Mouse (Mus musculus) brain, adult 2 months (tissue): ENCODE results near the gene Akap8l.

ENCODE experiments used
- DNase-seq: peaks from one replicate; pipeline ENCODE4 v3.0.0; 2011; ENCODE audit warnings: low read depth, low spot score

The Akap8l gene

DNA sequence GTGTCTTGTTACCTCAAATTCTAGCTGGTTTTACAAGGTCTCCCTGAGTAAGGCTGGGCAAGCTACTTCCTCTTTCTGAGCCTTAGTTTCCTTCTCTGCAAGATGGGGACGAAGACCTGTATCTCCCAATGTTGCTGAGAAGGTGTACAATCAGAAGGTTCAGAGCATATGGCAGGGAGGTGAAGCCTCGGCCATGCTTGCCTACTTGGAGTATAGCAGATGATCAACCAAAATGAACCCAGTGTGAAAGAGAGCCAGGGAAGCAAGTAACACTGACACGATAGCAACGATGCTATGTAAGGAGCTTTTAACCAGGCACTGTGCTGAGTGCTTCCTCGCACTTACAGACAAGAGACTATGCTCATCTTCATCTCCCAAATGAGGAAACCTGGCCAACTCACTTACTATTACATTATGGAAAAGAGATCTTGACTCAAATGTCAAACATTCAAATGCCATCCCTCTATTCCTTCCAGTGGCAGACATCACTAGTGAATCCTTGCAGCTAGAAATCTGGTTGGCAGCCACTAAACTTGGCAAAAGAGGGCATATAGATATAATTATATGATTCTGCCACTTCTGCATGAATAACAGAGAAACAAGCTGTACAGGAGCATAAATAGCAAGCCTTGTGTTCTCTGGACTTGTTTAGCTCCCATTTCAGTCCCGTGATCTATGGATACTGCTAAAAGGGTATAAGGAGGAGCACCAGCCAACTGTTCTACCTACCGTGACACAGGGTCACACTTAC, 8.0 kb upstream of the Akap8l start:
- peak; percentile 56 for DNase-seq

DNA sequence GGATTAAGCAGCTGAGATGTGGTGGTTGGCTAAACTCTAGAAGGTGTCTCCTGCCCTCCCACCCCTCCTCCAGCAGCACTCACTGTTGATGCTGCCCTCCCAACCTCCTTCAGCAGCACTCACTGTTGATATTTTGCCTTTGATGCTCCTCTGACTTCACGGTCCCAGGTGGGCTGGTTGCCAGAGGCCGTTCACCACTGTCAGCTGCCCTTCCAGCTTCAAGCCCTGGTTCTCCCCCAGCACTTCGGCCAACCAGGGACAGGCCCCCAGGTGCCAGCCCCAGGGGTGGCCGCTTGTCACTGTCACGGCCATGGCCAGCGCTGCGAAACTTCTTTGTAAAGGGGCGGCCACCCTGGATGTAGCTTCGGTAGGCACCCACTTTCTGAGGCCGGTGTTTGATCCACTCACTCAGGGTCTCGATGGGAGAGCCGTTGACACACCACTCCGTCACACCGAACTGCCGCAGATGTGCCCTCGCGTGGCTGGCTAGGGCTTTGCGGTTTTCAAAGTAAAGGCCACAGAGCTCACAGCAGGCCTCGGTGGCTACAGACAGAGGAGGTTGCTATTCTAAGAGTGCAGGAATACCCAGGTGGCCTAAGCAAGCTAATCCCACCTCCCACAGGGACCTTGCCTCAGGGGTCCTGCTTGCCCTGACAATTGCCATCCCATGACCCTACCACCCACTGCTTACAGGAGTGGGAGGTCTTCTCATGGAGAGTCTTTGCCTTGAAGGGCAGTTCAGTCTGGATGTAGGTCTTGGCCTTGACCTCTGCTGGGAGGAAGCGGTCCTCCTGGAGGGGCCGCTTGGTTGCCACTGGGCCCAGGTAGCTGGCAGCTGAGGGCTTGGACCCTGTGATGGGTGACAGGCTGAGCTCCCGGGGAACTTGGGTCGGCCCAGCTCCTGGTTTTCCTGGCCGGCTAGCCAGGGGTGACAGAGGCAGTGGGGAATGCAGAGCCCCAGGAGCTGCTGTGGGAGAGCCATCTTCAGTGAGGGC, 6.7 kb upstream of the Akap8l start:
- DNase-seq, result no peak

DNA sequence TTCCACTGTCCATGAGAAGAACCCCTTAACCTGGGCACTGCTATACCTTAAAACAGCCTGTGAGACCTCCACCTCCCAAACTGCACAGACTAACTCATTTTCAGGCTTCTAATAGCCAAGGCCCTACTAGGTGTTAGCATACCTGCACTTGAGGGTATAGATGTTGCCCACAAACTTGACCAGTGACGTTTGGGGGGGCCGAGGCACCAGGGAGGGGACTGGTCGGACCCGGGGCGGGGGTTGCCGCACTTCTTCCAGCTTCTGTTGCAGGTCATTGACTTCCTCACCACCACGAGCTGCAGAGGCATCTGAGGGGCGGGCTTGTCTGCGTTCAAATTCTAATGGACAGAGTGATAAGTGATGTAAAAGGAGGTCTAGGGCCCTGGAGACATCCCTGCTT, 5.9 kb upstream of the Akap8l start:
- no peak for DNase-seq

DNA sequence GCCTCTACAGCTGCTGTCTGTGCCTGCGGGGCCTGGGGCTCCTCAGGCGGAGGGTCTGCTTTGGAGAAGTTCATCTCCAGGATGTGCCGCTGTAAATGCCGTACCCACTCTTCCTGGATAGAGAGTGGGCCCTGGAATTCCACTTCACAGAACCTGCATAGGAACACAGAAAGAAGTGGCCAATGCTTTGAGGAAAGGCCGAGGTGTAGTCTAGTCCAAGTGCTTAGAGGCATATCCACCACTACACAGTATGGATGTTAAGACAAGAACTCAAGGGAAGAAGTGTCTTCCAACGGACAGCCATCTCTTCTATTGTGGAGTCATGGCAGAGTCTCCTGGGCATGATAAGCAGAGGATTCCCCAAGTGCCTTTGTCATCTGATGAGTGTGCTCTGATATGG, 4.6 kb upstream of the Akap8l start:
- no peak for DNase-seq

DNA sequence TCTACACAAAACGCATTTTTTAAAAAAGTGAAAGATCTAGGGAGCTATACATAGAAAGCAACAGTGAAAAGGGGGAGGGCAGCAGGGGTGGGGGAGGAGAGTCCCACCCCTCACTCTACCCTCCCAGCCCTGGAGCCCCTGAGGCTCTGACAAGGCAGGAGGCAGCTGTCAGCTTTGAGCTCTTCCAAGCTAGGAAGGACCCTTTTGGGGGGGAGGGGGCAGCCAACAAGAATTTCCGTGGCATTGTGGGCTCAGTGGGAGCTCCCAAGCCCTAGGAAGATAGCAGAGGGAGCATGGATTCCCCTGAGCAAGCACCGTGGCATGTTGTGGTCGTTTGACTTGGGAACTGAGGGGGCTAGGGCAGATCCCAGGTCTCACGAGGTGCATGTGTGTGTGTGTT, 3.8 kb upstream of the Akap8l start:
- DNase-seq, result no peak

DNA sequence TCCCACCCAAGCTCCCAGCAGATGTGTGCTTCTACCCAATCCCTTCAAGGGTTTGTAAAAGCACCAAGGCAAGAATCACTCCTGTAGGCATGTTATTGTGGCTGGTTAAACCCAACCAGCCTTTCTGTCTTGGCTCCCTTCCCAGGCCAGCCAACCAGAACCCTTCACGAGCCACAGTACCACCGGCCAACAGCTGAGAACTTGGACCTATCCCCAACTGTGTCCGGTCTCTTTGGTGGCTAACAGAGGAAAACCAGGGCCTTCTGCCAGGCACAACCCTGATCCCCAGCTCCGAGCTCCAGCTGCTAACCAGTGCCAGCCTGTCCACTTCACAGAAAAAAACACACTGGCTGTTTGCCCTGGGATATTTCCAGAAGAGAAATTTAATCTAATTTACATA, 3.3 kb upstream of the Akap8l start:
- DNase-seq, result peak; percentile 92

DNA sequence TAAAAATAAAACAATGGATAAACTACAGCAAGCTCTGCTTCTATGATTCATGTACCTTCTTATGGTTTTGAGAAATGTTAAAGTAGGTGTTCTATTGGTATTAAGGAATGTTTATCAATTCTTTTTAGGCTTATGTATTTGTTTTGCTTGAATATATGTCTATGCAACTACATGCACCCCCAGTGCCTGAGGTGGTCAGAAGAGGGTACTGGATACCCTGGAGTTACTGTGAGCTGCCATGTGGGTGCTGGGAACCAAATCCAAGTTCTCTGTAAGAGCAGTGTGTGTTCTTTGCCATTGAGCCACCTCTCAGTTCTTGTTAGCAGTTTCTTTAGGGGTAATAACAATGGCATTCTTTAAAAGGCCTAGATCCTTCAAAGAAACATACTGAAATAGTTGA, 1.3 kb upstream of the Akap8l start:
- DNase-seq, result no peak

DNA sequence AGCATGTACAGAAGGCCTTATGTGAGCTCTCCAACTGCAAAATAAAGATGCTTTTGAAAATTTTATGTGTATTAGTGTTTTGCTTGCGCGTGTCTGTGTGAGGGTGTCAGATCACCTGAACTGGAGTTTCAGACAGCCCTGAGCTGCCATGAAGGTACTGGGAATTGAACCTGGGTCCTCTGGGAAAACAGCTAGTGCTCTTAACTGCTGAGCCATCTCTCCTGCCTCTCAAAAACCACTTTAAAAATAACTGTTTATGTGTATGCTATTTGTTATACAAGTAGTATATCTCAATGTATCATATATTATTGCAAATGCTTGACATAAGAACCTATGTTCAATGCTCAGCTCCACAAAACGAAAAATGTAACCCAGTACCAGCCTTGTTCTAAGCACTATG, 862 bp upstream of the Akap8l start:
- no peak for DNase-seq

DNA sequence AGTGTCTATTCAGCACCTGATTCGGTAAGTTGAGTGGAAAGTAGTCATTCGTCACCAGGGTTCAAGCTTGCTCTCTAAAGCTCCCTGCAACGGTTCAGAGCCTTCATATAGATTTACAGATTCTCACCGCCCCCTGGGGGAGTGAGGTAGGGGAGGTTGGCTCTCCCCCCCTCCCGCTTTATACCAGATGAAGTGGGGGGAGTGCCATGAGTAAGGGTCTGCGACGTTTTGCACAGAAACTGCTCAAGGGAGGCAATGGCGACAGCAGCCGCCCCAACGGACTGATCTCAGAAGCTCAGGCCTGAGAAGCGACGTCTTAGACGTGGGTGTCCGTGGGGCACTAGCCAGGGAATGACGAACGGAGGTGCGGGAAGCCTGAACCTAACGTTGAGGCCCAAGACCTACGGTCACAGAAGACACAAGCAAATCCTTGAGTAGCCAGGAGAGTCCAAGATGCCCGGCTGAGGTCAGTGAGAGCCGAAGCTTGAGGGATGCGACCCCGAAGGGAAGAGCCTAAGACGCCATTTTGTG, 491 bp downstream of the Akap8l start:
- DNase-seq, result peak; percentile 62

DNA sequence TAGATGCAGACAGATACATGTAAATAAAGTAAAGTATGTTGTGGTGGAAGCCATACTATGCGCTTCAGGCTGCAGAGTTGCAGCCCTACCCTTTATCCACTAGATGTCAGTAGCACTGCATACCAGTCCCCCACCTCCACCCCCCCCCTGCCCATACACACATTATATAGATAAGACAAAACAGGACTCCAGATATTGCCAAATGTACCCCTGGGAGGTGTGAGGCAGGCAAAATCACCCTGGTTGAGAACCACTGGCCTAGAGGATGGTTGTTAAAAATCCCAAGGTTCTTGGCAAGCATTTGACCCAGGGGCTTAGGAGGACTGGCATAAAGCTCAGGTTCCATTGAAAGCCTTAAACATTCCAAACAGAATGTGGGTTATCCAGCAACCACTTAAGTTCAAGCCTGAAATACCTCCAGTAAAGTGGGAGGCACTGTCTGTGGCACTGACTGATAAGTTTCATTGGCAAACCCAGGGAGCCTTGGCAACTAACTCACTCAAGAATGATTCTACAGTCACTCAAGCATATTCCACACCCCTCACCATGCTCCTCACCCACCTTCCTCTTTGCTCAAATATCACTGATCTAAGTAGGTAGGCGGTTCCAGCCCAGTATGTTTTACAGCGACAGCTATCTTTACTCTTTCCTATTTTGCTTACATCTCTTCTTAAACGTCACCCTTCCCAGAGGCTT, 1.2 kb downstream of the Akap8l start:
- DNase-seq, result peak; percentile 81

DNA sequence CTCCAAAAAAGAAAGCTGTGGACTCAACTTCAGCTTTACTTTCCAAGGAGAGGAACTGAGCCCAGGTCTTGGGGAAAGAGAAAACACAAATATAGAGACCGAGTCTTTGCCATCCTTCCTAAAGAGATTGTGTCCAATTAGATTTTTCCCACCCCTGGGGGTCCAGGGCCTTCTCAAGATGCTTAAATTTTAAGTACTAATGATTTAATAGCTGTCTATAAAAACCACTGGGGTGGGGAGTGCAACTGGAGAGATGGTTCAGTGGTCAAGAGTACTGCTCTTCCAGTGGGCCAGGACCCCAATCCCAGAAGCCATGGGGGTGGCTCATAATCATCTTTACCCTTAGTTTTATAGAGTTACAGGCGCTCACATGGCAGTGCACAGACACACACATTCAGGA, 2.0 kb downstream of the Akap8l start:
- DNase-seq, result no peak

DNA sequence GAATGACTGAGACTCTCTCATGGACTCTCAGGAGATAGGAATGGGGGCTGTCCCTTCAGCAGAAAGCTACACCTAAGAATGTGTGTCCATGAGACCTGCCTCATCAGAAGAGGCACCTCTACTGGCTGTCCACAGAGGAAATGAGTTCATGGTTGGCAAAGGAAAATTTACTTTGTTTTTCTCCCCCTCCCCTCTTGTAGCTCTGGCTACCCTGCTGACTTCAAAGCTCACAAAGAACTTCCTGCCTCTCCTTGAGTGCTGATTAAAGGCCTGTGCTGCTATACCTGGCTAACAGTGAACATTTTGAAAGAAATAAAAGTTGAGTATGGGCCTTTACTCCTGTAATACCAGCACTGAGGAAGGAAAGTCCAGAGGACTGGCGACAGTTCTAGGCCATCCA, 9.3 kb downstream of the Akap8l start:
- no peak for DNase-seq

DNA sequence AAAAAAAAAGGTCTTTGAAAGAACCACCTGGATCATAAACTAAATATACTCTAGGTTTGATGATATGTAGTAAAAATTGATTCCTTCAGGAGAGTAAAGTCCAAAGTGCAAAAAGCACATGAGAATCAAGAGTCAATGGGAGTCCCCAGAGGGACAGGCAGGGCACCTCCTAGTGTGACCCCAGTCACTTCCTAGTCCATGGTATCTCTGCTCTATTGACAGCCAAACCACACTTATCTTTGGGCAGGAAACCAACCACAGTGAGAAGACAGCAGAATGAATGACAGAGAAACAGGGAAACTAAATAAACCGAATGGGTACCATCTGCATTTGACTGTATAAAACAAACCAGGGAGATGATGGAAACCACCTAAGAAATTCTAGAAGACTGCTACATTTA, 10.3 kb downstream of the Akap8l start:
- DNase-seq, result no peak

DNA sequence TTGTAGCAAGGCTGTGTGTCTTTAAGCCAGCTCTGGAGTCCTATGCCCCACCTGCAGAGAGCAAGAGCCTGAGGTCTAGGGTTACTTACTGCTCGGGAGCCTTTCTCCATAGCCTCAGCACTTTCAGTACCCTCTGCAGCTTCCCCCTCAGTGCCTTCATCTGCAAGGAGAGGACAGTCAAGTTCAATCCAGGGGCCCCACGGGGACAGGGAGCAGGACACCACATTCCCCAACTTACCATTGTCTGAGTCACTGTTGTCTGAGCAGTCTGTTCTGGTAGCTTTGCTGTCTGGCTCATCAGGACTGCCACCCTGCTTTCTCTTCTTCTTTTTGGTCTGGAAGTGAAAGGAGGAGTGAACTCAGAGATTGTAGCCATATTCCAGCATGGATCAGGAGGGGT, 14.5 kb downstream of the Akap8l start:
- peak; percentile 34 for DNase-seq

DNA sequence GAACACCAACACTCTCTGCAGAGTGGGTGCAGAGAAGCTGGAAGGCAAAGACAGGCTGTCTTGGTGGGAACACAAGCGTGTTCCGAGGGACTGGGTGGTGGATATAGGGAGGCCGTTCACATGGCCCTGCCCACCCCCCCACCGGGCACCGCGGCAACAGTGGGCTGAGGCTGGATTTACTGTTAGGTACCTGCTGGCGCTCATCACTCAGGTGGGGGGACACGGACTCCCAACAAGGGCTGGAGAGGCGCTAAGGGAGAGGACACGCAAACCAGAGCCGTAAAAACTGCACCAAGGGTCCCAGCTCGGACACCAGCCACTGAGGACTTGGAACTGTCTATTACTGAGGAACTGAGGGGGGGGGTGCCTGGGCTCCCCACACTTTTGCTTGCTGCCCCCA, 15.5 kb downstream of the Akap8l start:
- DNase-seq, result no peak

DNA sequence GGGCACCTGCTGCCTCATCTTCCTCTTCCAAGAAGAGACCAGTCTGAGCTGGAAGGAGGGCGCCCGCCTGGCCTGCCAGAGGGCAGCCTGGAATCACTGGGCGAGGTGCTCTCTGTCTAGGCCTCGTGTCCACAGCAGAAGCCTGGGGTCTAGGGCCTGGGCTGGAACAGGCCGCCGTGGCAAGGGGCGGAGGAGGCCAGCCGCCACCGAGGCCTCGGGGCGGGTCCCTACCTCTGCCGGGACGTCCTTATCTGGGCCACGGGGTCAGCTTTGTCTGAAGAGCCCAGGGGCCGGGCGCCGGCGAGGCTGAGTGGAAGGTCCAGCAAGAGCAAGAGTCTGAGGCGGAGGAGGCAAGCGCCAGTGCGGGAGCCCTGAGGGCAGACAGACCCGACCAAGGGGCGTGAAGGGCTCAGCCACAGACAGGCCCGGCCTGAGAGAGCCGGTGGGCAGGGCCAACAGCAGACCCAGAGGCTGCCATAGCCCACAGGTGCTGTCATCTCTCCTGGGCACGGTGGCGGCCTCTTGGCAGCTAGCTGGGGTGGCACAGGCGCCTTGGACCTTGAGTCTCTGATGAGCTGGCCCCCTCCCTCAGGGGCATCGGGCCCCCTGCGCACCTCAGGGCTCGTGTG, 16.6 kb downstream of the Akap8l start:
- DNase-seq, result no peak

DNA sequence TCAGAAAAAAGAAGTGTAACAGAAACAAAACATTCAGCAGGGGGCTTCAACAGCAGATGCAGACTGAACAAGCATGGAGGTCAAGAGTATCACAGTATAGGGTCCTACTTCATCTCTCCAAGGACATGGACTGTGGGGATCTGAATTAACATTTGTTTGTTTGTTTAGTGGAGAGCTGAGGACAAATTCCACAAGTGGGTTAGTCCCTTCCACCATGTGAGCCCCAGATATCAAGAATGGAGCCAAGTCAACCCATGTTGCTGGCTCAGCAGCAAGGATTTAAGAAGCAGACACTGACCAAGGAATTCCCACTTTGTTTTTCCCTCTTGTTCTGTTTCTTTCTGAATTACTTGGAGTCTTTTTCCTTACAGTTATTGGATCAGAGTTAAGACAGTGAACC, 22.9 kb downstream of the Akap8l start:
- no peak for DNase-seq

DNA sequence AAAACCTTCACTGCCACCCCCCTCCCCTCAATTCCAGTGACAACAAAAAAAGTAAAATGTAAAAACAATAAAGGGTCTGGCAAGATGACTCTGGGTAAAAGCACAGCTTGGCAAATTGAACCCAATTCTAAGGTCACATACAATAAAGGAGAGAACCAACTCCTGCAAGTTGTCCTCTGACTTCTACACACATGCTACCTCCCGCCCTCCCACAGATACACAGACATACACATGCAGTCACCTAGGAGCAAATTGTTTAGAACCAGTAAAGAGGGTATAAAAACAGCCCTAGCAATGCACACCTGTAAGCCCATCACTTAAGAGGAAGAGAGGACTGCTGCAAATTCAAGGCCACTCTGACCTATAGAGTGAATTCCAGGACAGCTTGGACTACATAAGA, 27.6 kb downstream of the Akap8l start:
- no peak for DNase-seq

DNA sequence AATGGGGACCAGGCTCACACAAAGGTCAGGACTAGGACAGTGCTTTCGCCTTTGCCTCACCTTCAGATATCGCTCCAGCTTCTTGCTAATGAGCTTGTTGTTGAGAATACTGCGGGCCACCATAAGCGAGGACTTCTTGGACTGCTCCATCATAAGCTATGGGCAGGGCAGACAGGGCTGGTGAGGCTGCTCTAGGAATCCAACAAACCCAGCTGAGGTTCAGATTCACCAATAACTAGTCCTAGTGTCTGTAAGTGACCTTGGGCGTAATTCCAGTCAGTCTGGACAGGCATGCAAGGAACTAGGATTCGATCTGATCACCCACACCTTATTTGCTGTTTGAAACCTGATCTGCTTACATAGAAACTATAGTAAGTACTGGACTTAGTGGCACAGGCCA, 28.6 kb downstream of the Akap8l start:
- peak; percentile 14 for DNase-seq

DNA sequence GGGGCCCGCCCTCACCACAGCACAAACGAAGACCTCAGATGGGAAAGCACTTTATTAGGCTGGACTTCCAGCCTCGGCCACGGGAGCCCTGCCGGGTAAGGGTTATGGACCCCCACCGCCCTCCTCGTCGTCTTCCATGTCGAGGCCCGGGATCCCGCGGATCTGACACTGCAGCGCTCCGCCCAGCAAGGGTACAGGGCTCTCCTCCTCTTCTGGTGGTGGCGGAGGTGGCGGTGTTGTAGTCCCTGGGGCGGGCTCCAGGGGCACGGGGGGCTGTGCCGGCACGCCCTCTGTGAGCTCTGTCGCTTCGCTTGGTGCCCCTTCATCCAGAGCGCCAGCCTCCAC, 29.0 kb downstream of the Akap8l start:
- DNase-seq, result no peak

DNA sequence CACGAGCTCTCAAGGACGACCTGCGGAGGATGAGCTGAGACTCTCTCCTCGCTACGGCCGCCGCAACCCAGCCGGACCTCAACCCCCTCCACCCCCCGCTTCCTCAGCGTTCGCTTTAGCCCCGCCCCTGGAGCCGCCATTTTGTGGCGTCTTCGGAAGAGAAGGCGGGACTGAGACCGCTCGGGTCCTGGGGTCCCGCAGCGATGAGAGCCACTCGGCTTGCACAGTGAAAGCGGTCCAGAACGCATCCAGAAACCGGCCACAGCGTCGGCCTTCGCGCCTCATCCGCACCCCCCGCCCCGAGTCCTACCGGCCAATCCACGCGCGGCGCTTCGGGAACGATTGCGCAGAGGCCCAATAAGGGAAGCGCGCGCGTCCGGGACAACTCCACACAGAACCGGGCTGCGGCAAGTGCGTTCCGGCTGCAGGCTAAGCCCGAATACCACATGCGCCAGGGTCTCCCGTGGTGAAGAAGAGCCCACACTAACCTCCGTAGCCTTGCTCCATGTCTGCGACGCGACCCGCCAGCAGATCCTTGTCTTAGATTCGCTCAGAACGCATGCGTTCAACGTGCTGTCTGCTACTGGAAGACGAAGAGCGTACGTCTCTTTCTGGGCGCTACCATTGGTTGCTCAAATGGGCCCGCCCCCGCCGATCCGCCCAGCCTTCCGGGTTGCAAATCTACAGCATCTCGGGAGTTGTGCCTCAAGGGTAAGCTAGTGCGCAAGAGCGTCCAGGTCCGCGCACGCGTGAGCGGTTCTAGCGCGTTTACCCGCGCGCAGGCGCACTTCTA, 29.6 kb downstream of the Akap8l start, which contains the start of gene Akap8:
TSS of gene Akap8 (minus strand) at position 642 of the 793 bp plus-strand sequence.
- DNase-seq, result peak; percentile 100
